In the genomic region with DNA sequence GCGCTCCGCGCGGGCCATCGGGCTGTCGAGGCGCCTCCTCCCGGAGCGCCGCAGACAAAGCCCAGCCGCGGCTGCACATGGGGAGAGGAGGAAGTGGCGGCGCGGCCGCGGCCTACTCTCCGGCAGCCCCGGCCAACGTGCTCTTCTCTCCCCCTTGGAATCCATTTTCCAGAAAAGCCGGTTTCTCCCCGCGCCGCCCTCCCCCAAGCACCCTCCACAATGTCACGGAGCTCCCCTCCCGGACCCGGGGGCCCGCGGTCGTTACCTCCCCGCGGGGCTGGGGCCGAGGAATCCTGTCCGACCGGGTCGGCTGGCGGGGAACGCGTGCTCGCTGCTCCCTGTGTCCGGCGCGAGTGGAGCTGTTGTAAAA, we compare ENCODE assay signal across 8 mouse cellular contexts. TPM values are rescaled to one million over a fixed set of nuclear protein-coding genes. Genes with fewer than 3 reads are reported as not detected.
DNase-seq lines count a peak whose midpoint lies in the region; ATAC-seq and TF ChIP-seq lines count a peak whose summit lies in the region.

No protein-coding gene starts in this region.

- peak overlapping the region; percentile 98 for H3K27ac ChIP-seq in embryonic facial prominence, embryonic 11.5 days (replicated peaks; ENCODE audit: low read depth, low read length)
- H3K27ac ChIP-seq in heart, embryonic 16.5 days (ENCODE audit: low read length) = peak overlapping the region; percentile 100
- H3K27ac ChIP-seq in lung, postnatal 0 days (ENCODE audit: low read length) = peak overlapping the region; percentile 95

- no peaks in the 10 kb centered on the region for H3K9me3 ChIP-seq in embryonic facial prominence, embryonic 11.5 days (replicated peaks; ENCODE audit: control insufficient read depth, low read length)
- no peaks in the 10 kb centered on the region for H3K9me3 ChIP-seq in heart, embryonic 16.5 days (replicated peaks; ENCODE audit: control insufficient read depth, low read length)
- no peaks in the 10 kb centered on the region for H3K9me3 ChIP-seq in lung, postnatal 0 days (ENCODE audit: low read length)

- peak; percentile 21 to 31 for DNase-seq in right cerebral cortex, adult 2 months (ENCODE audit: low spot score in 2 of 2)
- DNase-seq in right cerebral cortex, postnatal 25 days = no peak
- no peak for DNase-seq in embryonic facial prominence, embryonic 11.5 days (ENCODE audit: low spot score)
- DNase-seq in kidney, postnatal 4 days = peak; percentile 62 to 77
- DNase-seq in lung, postnatal 0 days (ENCODE audit: low spot score) = peak; percentile 78
- peak; percentile 52 for DNase-seq in retina, embryonic 14.5 days (ENCODE audit: low spot score)
- peak; percentile 74 for DNase-seq in yolk sac, embryonic 10.5 days (ENCODE audit: low spot score)

- peak overlapping the region; percentile 99 for H3K9ac ChIP-seq in embryonic facial prominence, embryonic 11.5 days (replicated peaks; ENCODE audit: low read length)
- peak overlapping the region; percentile 99 for H3K9ac ChIP-seq in heart, embryonic 16.5 days (ENCODE audit: low read length)
- peak overlapping the region; percentile 79 for H3K9ac ChIP-seq in lung, postnatal 0 days (replicated peaks; ENCODE audit: low read depth)

- TF ChIP-seq EP300 in lung, postnatal 0 days (IDR thresholded peaks at IDR 0.05) = no peak

- peak overlapping the region; percentile 80 for H3K4me2 ChIP-seq in embryonic facial prominence, embryonic 11.5 days (ENCODE audit: low read depth, low read length)
- peak overlapping the region; percentile 94 for H3K4me2 ChIP-seq in heart, embryonic 16.5 days (ENCODE audit: low read depth, low read length)
- peak overlapping the region; percentile 90 for H3K4me2 ChIP-seq in lung, postnatal 0 days (replicated peaks; ENCODE audit: low read depth, low read length)

- under 1% methylated on average over 30 of the region's 43 CpGs for WGBS in embryonic facial prominence, embryonic 11.5 days
- under 1% methylated on average over 40 of the region's 43 CpGs for WGBS in heart, embryonic 16.5 days
- WGBS in lung, postnatal 0 days = 6% methylated on average over 20 of the region's 43 CpGs

- H3K4me1 ChIP-seq in embryonic facial prominence, embryonic 11.5 days (ENCODE audit: control insufficient read depth, insufficient read depth, low read length) = no peaks in the 10 kb centered on the region; the same call in 1 of the 2 replicates
- H3K4me1 ChIP-seq in heart, embryonic 16.5 days (ENCODE audit: control insufficient read depth, insufficient read depth, low read length) = peaks cover 12% of the 10 kb centered on the region
- peaks cover 8% of the 10 kb centered on the region; the same call in 1 of the 2 replicates for H3K4me1 ChIP-seq in lung, postnatal 0 days (ENCODE audit: insufficient read depth, low read depth, low read length)

- H3K4me3 ChIP-seq in embryonic facial prominence, embryonic 11.5 days (ENCODE audit: low read depth, low read length) = peak overlapping the region; percentile 100
- H3K4me3 ChIP-seq in heart, embryonic 16.5 days (ENCODE audit: low read length) = peak overlapping the region; percentile 99
- peak overlapping the region; percentile 93 for H3K4me3 ChIP-seq in lung, postnatal 0 days (ENCODE audit: low read depth, low read length)

- peak; percentile 24 for ATAC-seq in embryonic facial prominence, embryonic 11.5 days (replicated peaks; ENCODE audit: insufficient number of reproducible peaks, low FRiP score, low TSS enrichment, low read depth)
- peak; percentile 0; the same call in 1 of the 2 replicates for ATAC-seq in heart, embryonic 16.5 days (replicated peaks; ENCODE audit: extremely low read depth, insufficient read depth, low FRiP score)
- peak; percentile 8 for ATAC-seq in lung, postnatal 0 days

- H3K36me3 ChIP-seq in embryonic facial prominence, embryonic 11.5 days (replicated peaks; ENCODE audit: control insufficient read depth, insufficient read depth, low read depth, low read length) = no peaks in the 10 kb centered on the region; the same call in 1 of the 2 replicates
- H3K36me3 ChIP-seq in heart, embryonic 16.5 days (ENCODE audit: control insufficient read depth, insufficient read depth) = 0 out of 2 replicates have a peak, but pooled peaks cover 4% of the 10 kb centered on the region
- H3K36me3 ChIP-seq in lung, postnatal 0 days (ENCODE audit: insufficient read depth, low read length) = no peaks in the 10 kb centered on the region

- no peak for TF ChIP-seq CTCF in lung, postnatal 0 days (IDR thresholded peaks at IDR 0.05)

- H3K27me3 ChIP-seq in embryonic facial prominence, embryonic 11.5 days (ENCODE audit: control insufficient read depth, insufficient read depth, low read length) = no peaks in the 10 kb centered on the region
- H3K27me3 ChIP-seq in heart, embryonic 16.5 days (ENCODE audit: control insufficient read depth, insufficient read depth, low read length) = no peaks in the 10 kb centered on the region
- H3K27me3 ChIP-seq in lung, postnatal 0 days (replicated peaks; ENCODE audit: insufficient read depth, low read length) = no peaks in the 10 kb centered on the region

RNA-seq across cellular contexts. Expression of a gene that starts 0.6 kb away (rescaled TPM):
- polyA plus RNA-seq in embryonic facial prominence, embryonic 11.5 days (2014; fragmentation: Nextera tagmentation; extraction: Ambion mirVana) = 150 and 162 TPM in 2 replicates
- 49.1 and 55.1 TPM in 2 replicates for polyA plus RNA-seq in heart, embryonic 16.5 days (2015; fragmentation: Nextera tagmentation; extraction: Ambion mirVana)
- polyA plus RNA-seq in lung, postnatal 0 days (2015; fragmentation: Nextera tagmentation; extraction: Ambion mirVana) = 36.0 and 38.8 TPM in 2 replicates

RNA-seq across cellular contexts. Expression of a gene that starts 25.4 kb away (rescaled TPM):
- 0.43 TPM in 1 of 2 replicates, not detected in the other for polyA plus RNA-seq in embryonic facial prominence, embryonic 11.5 days (2014; fragmentation: Nextera tagmentation; extraction: Ambion mirVana)
- polyA plus RNA-seq in heart, embryonic 16.5 days (2015; fragmentation: Nextera tagmentation; extraction: Ambion mirVana) = 0.30 and 0.59 TPM in 2 replicates
- polyA plus RNA-seq in lung, postnatal 0 days (2015; fragmentation: Nextera tagmentation; extraction: Ambion mirVana) = not detected in 2 replicates

RNA-seq across cellular contexts. Expression of a gene that starts 43.0 kb away (rescaled TPM):
- 21.1 and 21.3 TPM in 2 replicates for polyA plus RNA-seq in embryonic facial prominence, embryonic 11.5 days (2014; fragmentation: Nextera tagmentation; extraction: Ambion mirVana)
- polyA plus RNA-seq in heart, embryonic 16.5 days (2015; fragmentation: Nextera tagmentation; extraction: Ambion mirVana) = 30.4 and 34.9 TPM in 2 replicates
- polyA plus RNA-seq in lung, postnatal 0 days (2015; fragmentation: Nextera tagmentation; extraction: Ambion mirVana) = 20.3 and 23.3 TPM in 2 replicates

Comparison
In these comparisons a context has a peak if more than half of its experiments do, and no peak if none do; other contexts are left out.
1. DNase-seq: peak in right cerebral cortex, adult 2 months (2 of 2), kidney, postnatal 4 days (2 of 2), lung, postnatal 0 days (single experiment), retina, embryonic 14.5 days (single experiment) and yolk sac, embryonic 10.5 days (single experiment); none in right cerebral cortex, postnatal 25 days (single experiment) and embryonic facial prominence, embryonic 11.5 days (single experiment).
2. Peak in every context shown above with its lines, with median percentiles within 50 percentile points of each other: ATAC-seq, H3K27ac ChIP-seq, H3K4me2 ChIP-seq, H3K4me3 ChIP-seq and H3K9ac ChIP-seq.